Mouse (Mus musculus) CD4-positive helper T cell, adult 2 months (primary cell): ENCODE data around the gene Olfr1431.
"Not testable (repeated sequence)": the region's sequence is repeated elsewhere in the genome, so short reads cannot be mapped to it uniquely, and the experiment has no call there.

ENCODE experiments used
- DNase-seq: peaks from one replicate; pipeline ENCODE4 v3.0.0-alpha.2; 2012; ENCODE audit warnings: low read depth, missing footprints, low spot score

The Olfr1431 gene

DNA sequence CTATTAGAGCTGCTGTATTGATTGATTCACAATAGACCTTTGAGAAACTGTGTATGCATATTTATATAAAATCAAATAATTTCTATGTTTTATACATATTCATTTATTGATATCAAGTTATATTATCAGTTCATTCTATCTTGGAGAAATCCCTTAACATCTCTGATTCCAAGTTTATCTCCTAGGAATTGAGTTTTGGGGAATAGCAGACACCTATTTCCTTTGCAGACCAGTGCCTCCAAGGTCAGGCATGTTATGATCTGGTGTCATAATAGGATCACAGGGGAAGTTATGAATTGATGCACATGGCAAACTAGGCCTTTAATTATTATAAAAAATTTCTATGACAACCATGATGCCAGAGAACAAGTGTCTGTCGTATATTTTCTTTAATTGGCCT, at the start of gene Olfr1431:
Gene Olfr1431 (plus strand): TSS at position 301 of the 400 bp plus-strand sequence.
- no peak for DNase-seq

DNA sequence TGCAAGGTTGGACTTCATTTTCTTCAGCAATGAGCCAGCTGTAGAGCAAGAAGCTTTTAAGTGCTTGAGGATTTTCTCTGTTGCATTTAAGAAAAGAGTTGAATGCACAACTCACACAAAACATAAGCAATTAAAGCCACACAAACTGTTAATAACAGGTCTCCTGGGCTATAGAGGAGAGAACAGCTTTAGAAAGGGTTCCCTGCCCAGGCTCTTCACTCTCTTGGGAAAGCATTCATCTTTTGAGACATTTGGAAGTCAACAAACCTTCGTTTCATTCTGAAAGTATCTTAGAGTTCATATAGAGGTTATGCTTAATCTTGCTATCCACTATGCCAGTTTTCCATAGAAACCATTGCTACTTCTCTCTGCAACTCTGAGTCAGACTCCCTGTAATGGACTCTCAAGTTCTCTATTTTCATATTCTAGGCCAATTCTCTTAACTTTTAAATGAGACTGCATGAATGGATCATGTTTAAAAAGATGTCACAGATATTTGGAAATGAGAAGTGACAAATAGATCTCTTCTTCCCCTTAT, 30.3 kb upstream of the Olfr1431 start, which contains the start of gene Olfr1555-ps1:
Gene Olfr1555-ps1 (minus strand): TSS at position 51 of the 538 bp plus-strand sequence.
- DNase-seq = not testable (repeated sequence)

- not testable (repeated sequence) for DNase-seq
Observed at GRCm38 (mm10) chr19:12175431-12175830, 25.0 kb upstream of the Olfr1431 start.

- not testable (repeated sequence) for DNase-seq
Observed at GRCm38 (mm10) chr19:12199076-12199475, 1.4 kb upstream of the Olfr1431 start.

DNA sequence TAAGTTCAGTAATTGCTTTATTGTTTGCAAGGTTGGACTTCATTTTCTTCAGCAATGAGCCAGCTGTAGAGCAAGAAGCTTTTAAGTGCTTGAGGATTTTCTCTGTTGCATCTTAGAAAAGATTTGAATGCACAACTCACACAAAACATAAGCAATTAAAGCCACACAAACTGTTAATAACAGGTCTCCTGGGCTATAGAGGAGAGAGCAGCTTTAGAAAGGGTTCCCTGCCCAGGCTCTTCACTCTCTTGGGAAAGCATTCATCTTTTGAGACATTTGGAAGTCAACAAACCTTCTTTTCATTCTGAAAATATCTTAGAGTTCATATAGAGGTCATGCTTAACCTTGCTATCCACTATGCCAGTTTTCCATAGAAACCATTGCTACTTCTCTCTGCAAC, 32.1 kb downstream of the Olfr1431 start, which contains the start of gene Olfr1432:
Gene Olfr1432 (minus strand): TSS at position 101 of the 400 bp plus-strand sequence.
- not testable (repeated sequence) for DNase-seq

- DNase-seq = no peak
Observed at GRCm38 (mm10) chr19:12241559-12241958, 41.1 kb downstream of the Olfr1431 start, which contains the start of gene Olfr262. Gene Olfr262 (minus strand): TSS chr19:12241659.

- no peak for DNase-seq
Observed at GRCm38 (mm10) chr19:12260732-12261131, 60.3 kb downstream of the Olfr1431 start, which contains the start of gene Olfr235. Gene Olfr235 (plus strand): TSS chr19:12261032.
